Mouse (Mus musculus): ENCODE data around the gene Eif5a. TPM values are rescaled to one million over a fixed set of nuclear protein-coding genes. Genes with fewer than 3 reads are reported as not detected.

The Eif5a gene
- total RNA-seq, 2 experiments from 2014 or later = 406 to 453 TPM

GRCm38 (mm10) chr11:69911701-69912100, 10.1 kb downstream of the Eif5a start:
- intact Hi-C loops (cut with DNase I) = no loop called here

GRCm38 (mm10) chr11:69910781-69911560, 10.8 kb downstream of the Eif5a start:
- no peak for DNase-seq (ENCODE audit: low spot score in 2 of 2)
- intact Hi-C loops (cut with DNase I) = no loop called here

More at GRCm38 (mm10) chr11:69911701-69912100, 10.1 kb downstream of the Eif5a start:
- no peak for DNase-seq (ENCODE audit: low spot score in 2 of 2)

- intact Hi-C loops (cut with DNase I) = no loop called here
- no peak for DNase-seq (ENCODE audit: low spot score in 2 of 2)
Observed at GRCm38 (mm10) chr11:69910177-69910576, 11.6 kb downstream of the Eif5a start.

- intact Hi-C loops (cut with DNase I) = no loop called here
- DNase-seq (ENCODE audit: low spot score in 2 of 2) = no peak
Observed at GRCm38 (mm10) chr11:69909174-69909573, 12.6 kb downstream of the Eif5a start.

GRCm38 (mm10) chr11:69908645-69909044, 13.1 kb downstream of the Eif5a start:
- no peak for DNase-seq (ENCODE audit: low spot score in 2 of 2)
- intact Hi-C loops (cut with DNase I) = no loop called here

- no peak for DNase-seq (ENCODE audit: low spot score in 2 of 2)
Observed at GRCm38 (mm10) chr11:69904311-69904710, 17.4 kb downstream of the Eif5a start.

GRCm38 (mm10) chr11:69902972-69903371, 18.8 kb downstream of the Eif5a start:
- DNase-seq (ENCODE audit: low spot score in 2 of 2) = no peak
- intact Hi-C loops (cut with DNase I) = loop anchor here (5.0 kb wide), 2 partner anchors 66 to 221 kb away; partner anchors contain the start of genes Nlgn2, Senp3 and Tmem256

More at GRCm38 (mm10) chr11:69904311-69904710, 17.4 kb downstream of the Eif5a start:
- intact Hi-C loops (cut with DNase I) = loop anchor here (5.0 kb wide), 2 partner anchors 67 to 222 kb away; partner anchors contain the start of genes Nlgn2, Senp3 and Tmem256

GRCm38 (mm10) chr11:69901993-69902392, 19.8 kb downstream of the Eif5a start:
- intact Hi-C loops (cut with DNase I) = loop anchor here (1.0 to 5.0 kb wide), 3 partner anchors 19 to 220 kb away; partner anchors contain the start of genes Eif5a, Nlgn2, Senp3 and Tmem256
- DNase-seq (ENCODE audit: low spot score in 2 of 2) = peak in 1 of 2 experiments; percentile 28

GRCm38 (mm10) chr11:69901406-69901846, 20.3 kb downstream of the Eif5a start:
- intact Hi-C loops (cut with DNase I) = loop anchor here (1.0 to 5.0 kb wide), 3 partner anchors 20 to 219 kb away; partner anchors contain the start of genes Eif5a, Nlgn2, Senp3 and Tmem256

GRCm38 (mm10) chr11:69900471-69901405, 21.0 kb downstream of the Eif5a start, which contains the start of the genes 2810408A11Rik and Neurl4:
Gene 2810408A11Rik, minus strand, starts transcription at chr11:69900987.
Gene Neurl4, plus strand, starts transcription at chr11:69901072.
- intact Hi-C loops (cut with DNase I) = loop anchor here (1.0 to 5.0 kb wide), 3 partner anchors 21 to 218 kb away; partner anchors contain the start of genes Eif5a, Nlgn2, Senp3 and Tmem256
- peak; percentile 87 to 88 for DNase-seq (ENCODE audit: low spot score in 2 of 2)

More at GRCm38 (mm10) chr11:69901406-69901846, 20.3 kb downstream of the Eif5a start:
- DNase-seq (ENCODE audit: low spot score in 2 of 2) = peak; percentile 97 to 98

GRCm38 (mm10) chr11:69899870-69900269, 21.9 kb downstream of the Eif5a start:
- intact Hi-C loops (cut with DNase I) = loop anchor here (5.0 kb wide), 2 partner anchors 63 to 218 kb away; partner anchors contain the start of genes Nlgn2, Senp3 and Tmem256
- no peak for DNase-seq (ENCODE audit: low spot score in 2 of 2)

- intact Hi-C loops (cut with DNase I) = no loop called here
- DNase-seq (ENCODE audit: low spot score in 2 of 2) = no peak
Observed at GRCm38 (mm10) chr11:69895291-69895690, 26.5 kb downstream of the Eif5a start, which contains the start of gene Acap1. Gene Acap1, minus strand, starts transcription at chr11:69895539.

GRCm38 (mm10) chr11:69894671-69895070, 27.1 kb downstream of the Eif5a start:
- DNase-seq (ENCODE audit: low spot score in 2 of 2) = no peak
- intact Hi-C loops (cut with DNase I) = no loop called here

GRCm38 (mm10) chr11:69891482-69891881, 30.3 kb downstream of the Eif5a start:
- intact Hi-C loops (cut with DNase I) = no loop called here
- DNase-seq (ENCODE audit: low spot score in 2 of 2) = no peak

- DNase-seq (ENCODE audit: low spot score in 2 of 2) = no peak
- intact Hi-C loops (cut with DNase I) = no loop called here
Observed at GRCm38 (mm10) chr11:69886907-69887635, 34.7 kb downstream of the Eif5a start.

- no peak for DNase-seq (ENCODE audit: low spot score in 2 of 2)
- intact Hi-C loops (cut with DNase I) = no loop called here
Observed at GRCm38 (mm10) chr11:69884663-69885062, 37.1 kb downstream of the Eif5a start.

- no peak for DNase-seq (ENCODE audit: low spot score in 2 of 2)
- intact Hi-C loops (cut with DNase I) = no loop called here
Observed at GRCm38 (mm10) chr11:69884240-69884639, 37.5 kb downstream of the Eif5a start.

GRCm38 (mm10) chr11:69883527-69884151, 38.1 kb downstream of the Eif5a start:
- intact Hi-C loops (cut with DNase I) = no loop called here
- no peak for DNase-seq (ENCODE audit: low spot score in 2 of 2)

All from left cerebral cortex, postnatal 36 days (tissue).